Mouse (Mus musculus): ENCODE data around the gene Anks1.

- TF ChIP-seq CHD2 (IDR thresholded peaks at IDR 0.05; ENCODE audit: low read depth, low read length) (no peak), ZNF384 (IDR thresholded peaks at IDR 0.05; ENCODE audit: low read depth, low read length) (no peak)
Observed at GRCm38 (mm10) chr17:27966508-27967021, 57.5 kb downstream of the Anks1 start.
